Mouse (Mus musculus) kidney, embryonic 16.5 days (tissue): ENCODE measurements around the gene Kcnc1. TPM values are rescaled to one million over a fixed set of nuclear protein-coding genes. Genes with fewer than 3 reads are reported as not detected.

Experiments
- ATAC-seq: fragments of 200-750 bp; cut with Nextera tagmentation; 2 replicates; pipeline ENCODE4 v1.8.0; 2017; ENCODE audit warnings: moderate TSS enrichment; ENCODE audit not compliant: low FRiP score, low TSS enrichment
- H3K27ac ChIP-seq: fragments of 300-500 bp; sonication (generic); 2 replicates; pipeline ENCODE4 v1.5.1; 2014; ENCODE audit warnings: low read length
- H3K27me3 ChIP-seq: fragments of 300-500 bp; sonication (generic); 2 replicates; pipeline ENCODE4 v1.6.1; 2014; ENCODE audit warnings: low read length, control low read depth, mixed read lengths; ENCODE audit not compliant: insufficient read depth
- H3K36me3 ChIP-seq: fragments of 300-500 bp; sonication (generic); 2 replicates; pipeline ENCODE4 v1.6.1; 2014; ENCODE audit warnings: low read length, control low read depth, mixed read lengths; ENCODE audit not compliant: insufficient read depth
- H3K4me1 ChIP-seq: fragments of 300-500 bp; sonication (generic); 2 replicates; pipeline ENCODE4 v1.6.1; 2014; ENCODE audit warnings: low read length, control low read depth, mixed read lengths; ENCODE audit not compliant: insufficient read depth
- H3K4me2 ChIP-seq: fragments of 300-500 bp; sonication (generic); replicated peaks from 2 replicates; pipeline ENCODE4 v1.6.1; 2014; ENCODE audit warnings: low read depth, low read length
- H3K4me3 ChIP-seq: fragments of 300-500 bp; sonication (generic); 2 replicates; pipeline ENCODE4 v1.5.1; 2014; ENCODE audit warnings: mild to moderate bottlenecking, low read length
- H3K9ac ChIP-seq: fragments of 300-500 bp; sonication (generic); replicated peaks from 2 replicates; pipeline ENCODE4 v1.6.1; 2014; ENCODE audit warnings: low read length
- H3K9me3 ChIP-seq: fragments of 300-500 bp; sonication (generic); 2 replicates; pipeline ENCODE4 v1.6.1; 2016; ENCODE audit warnings: low read length, control low read depth
- WGBS: fragments of 180-500 bp; shearing (Covaris S2); extraction: QIAGEN DNeasy Blood & Tissue Kit; methylation state at CpG from one replicate; pipeline ENCODE4 v1.1.7; 2014; 5-methylcytosine and 5-hydroxymethylcytosine counted together
- polyA plus RNA-seq: library from polyadenylated mRNA; unstranded; fragments of >200 nt; fragmentation: Nextera tagmentation; extraction: Ambion mirVana; gene quantifications from 2 replicates; pipeline ENCODE4 v1.2.1, GENCODE M21; 2015

The Kcnc1 gene
- polyA plus RNA-seq, 1 experiment from 2014 or later, result not detected

DNA sequence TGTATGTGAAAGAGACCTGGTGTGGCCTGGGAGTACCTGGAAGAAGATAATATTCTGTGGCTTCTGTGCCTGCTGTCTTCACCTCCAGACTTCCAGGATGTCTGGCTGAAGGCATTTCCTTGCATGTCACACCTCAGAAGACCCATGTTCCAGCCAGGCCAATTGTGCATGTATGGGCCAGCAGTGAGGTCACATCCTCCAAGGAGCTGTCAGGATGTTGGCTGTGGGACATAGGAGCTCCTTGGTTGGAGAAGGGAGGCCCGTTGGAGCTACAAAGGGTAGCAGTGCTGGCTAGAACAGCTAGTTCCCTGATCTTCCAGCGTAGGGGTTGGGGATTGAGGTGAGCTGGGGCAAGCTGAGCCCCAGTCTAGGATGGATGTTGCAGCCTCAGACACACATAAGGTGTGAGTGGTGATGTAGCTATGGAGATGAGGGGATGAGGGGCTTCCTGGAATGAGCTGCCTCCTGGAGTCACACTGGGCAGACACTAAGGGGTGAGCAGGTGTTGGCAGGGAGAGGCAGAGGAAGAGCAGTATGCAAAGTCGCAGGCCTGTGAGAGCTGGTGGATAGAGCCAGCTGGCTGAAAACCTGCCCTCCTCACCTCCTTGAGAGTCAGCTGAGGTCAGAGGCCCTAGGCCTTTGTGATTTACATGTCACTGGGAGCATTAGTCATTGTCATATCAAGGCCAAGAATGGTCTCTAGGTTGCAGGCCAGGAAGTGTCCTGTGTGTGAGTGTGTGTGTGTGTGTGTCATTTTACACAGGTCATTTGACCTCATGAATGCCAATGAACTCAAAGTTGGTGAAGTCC lies 5.3 kb downstream of the Kcnc1 start:
- Histone ChIP-seq H3K27me3 (peaks cover 36% of the 10 kb centered on the region), H3K4me3 (no peak overlapping the region), H3K9ac (no peak overlapping the region), H3K4me1 (peaks cover 8% of the 10 kb centered on the region; the same call in 1 of the 2 replicates), H3K36me3 (no peaks in the 10 kb centered on the region), H3K27ac (no peak overlapping the region), H3K4me2 (no peak overlapping the region), H3K9me3 (no peaks in the 10 kb centered on the region)
- ATAC-seq, result no peak
- WGBS, result 64% methylated on average over 3 of the region's 3 CpGs

DNA sequence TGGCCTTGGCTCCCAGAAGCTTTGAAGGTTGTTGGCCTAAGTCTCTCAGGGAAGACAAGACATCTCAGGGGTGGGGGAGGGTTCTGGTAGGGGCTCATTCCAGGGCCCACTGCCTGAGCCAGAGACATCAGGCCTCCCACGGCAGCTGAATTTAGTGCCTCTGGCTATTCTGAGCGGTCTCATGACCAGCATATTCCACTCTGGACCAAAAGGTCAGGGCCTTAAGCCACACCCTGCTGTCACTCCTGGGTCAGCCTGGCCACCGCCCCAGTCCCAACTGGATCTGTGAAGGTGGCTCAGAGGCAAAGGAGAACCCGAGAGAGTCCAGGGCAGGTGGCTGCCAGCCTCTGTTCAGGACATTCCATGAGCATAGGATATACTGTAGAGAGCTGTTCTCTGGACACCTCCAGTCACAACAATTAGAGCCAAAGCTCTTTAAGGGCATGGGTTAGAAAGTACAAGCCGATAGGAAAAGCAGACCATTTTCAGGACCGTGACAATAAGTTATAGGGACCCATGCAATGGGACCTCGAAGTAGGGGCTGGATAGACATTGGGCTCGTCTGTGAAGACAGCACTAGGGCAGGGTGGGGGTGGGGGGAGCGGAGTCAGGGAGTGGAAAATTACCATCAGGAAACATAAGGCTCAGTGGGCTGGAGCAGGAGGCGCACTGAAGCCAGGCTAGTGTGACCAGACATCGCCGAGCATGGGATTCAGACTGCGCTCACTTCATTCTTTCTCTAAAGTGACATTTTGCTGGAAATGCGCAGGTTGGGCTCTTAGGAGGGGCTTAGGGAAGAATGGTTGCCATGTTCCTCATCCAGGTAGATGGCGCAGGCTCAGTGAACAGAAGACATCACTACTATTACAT lies 7.6 kb downstream of the Kcnc1 start:
- ATAC-seq, result no peak
- peaks cover 13% of the 10 kb centered on the region for H3K27me3 ChIP-seq

DNA sequence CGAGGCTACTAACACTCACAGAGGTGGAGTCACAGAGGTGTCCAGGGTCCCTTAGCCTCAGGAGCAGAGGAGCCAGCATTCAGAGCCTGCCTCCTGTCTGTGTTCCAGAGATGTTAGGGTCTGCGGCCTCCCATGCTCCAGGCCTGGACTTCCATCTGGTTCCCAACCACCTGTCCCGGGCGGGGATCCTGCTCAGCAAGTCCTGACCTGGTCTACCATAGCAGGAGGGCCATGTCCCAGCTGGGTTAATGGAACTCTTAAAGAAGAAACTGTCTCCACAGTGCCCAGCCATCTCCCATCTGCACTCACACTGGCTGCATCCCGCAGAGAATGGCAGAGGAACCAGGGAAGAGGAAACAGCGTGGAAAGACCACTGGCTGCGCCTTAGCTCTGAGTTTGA lies 8.5 kb downstream of the Kcnc1 start:
- Histone ChIP-seq H3K4me2 (no peak overlapping the region), H3K27ac (no peak overlapping the region), H3K4me1 (0 out of 2 replicates have a peak, but pooled peaks cover 6% of the 10 kb centered on the region), H3K27me3 (peaks cover 4% of the 10 kb centered on the region), H3K9ac (no peak overlapping the region), H3K4me3 (no peak overlapping the region), H3K9me3 (no peaks in the 10 kb centered on the region), H3K36me3 (no peaks in the 10 kb centered on the region)
- WGBS, result 81% methylated on average over 7 of the region's 7 CpGs
- no peak for ATAC-seq

More for the DNA sequence above, 7.6 kb downstream of the Kcnc1 start:
- H3K9ac ChIP-seq, result no peak overlapping the region
- H3K27ac ChIP-seq, result no peak overlapping the region
- no peaks in the 10 kb centered on the region for H3K4me1 ChIP-seq
- 67% methylated on average over 15 of the region's 15 CpGs for WGBS
- no peaks in the 10 kb centered on the region for H3K9me3 ChIP-seq
- H3K4me2 ChIP-seq, result no peak overlapping the region
- no peak overlapping the region for H3K4me3 ChIP-seq
- no peaks in the 10 kb centered on the region for H3K36me3 ChIP-seq

DNA sequence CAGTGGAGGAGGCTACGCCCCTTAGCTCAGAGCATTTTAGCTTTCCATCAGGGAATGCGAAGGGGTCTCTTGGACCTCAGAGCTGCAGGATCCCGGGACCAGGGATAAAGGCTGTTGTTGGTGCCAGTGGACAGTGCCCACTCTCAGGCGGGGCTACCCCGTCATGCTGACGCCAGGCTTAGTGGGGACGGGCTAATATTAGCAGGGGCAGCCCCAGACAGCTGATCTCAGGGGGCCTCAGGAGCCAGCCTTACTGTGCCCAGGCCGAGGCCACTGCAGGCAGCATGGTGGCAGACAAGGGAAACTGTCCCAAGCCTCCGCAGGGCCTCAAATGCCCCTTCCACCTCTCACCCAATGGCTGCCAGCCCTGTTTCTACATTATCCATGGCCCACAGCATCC lies 12.3 kb downstream of the Kcnc1 start:
- Histone ChIP-seq H3K9me3 (no peaks in the 10 kb centered on the region), H3K36me3 (no peaks in the 10 kb centered on the region), H3K4me3 (no peak overlapping the region), H3K9ac (no peak overlapping the region), H3K27me3 (no peaks in the 10 kb centered on the region), H3K4me2 (no peak overlapping the region), H3K4me1 (0 out of 2 replicates have a peak, but pooled peaks cover 6% of the 10 kb centered on the region), H3K27ac (no peak overlapping the region)
- WGBS, result 86% methylated on average over 9 of the region's 9 CpGs
- no peak for ATAC-seq

DNA sequence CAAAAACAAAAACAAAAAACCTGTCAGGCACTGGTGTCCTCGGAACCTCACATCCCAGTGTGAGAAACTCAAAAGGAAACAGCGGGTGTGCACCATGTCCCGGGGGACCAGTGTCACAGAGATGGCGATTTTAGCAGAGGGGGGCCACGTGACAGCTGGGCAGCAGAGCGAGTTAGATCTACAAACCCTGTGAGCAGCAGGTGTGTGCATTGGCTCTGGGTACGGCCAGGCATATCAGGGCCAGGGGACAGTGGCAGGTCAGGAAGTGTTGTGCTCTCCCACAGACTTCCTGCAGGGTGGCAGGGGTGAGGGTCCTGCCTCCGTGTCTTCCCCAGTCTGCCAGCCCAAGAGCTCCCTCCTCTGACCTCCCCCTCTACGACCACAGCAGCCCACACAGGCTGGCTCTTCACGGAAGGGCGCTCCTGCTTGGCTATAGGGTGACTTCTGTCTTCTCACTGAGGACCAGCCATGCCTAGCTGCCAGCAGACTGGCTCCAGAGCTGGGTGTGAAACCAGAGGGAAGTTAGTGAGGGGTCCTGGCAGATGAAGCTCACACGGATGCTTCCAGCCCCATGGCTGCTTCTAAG lies 13.0 kb downstream of the Kcnc1 start:
- Histone ChIP-seq H3K27ac (no peak overlapping the region), H3K4me1 (0 out of 2 replicates have a peak, but pooled peaks cover 6% of the 10 kb centered on the region), H3K27me3 (no peaks in the 10 kb centered on the region), H3K4me2 (no peak overlapping the region), H3K36me3 (no peaks in the 10 kb centered on the region), H3K9ac (no peak overlapping the region), H3K4me3 (no peak overlapping the region), H3K9me3 (no peaks in the 10 kb centered on the region)
- 16% methylated on average over 12 of the region's 12 CpGs for WGBS
- peak; percentile 58 for ATAC-seq

- no peak overlapping the region for H3K4me2 ChIP-seq
- H3K4me1 ChIP-seq, result 0 out of 2 replicates have a peak, but pooled peaks cover 6% of the 10 kb centered on the region
- H3K36me3 ChIP-seq, result no peaks in the 10 kb centered on the region
- H3K4me3 ChIP-seq, result no peak overlapping the region
- H3K27ac ChIP-seq, result no peak overlapping the region
- H3K27me3 ChIP-seq, result no peaks in the 10 kb centered on the region
- H3K9ac ChIP-seq, result no peak overlapping the region
- WGBS, result 53% methylated on average over 6 of the region's 6 CpGs
- no peaks in the 10 kb centered on the region for H3K9me3 ChIP-seq
- no peak for ATAC-seq
These were observed 14.4 kb downstream of the Kcnc1 start for GRCm38 (mm10) chr7:46410727-46411126.

DNA sequence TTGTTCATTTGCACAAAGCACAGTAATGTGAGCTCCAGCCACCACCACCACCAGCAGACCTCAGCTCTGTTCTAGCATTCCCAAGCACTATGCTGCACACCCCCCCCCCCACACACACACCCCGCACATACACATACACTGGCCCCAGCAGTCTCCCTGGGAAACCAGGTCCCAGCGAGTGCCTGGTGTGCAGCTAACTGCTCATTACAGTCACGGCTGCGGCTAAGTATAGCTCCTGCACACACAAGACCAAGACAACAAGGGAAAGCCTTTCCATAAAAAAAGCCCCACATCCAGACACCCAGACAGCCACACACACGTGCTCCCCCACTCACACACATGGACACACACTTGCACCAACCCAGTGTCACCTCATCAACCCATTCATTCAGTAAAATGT lies 16.5 kb downstream of the Kcnc1 start:
- H3K4me2 ChIP-seq, result no peak overlapping the region
- 0 out of 2 replicates have a peak, but pooled peaks cover 6% of the 10 kb centered on the region for H3K4me1 ChIP-seq
- H3K27me3 ChIP-seq, result no peaks in the 10 kb centered on the region
- WGBS, result 73% methylated on average over 5 of the region's 5 CpGs
- ATAC-seq, result no peak
- no peaks in the 10 kb centered on the region for H3K36me3 ChIP-seq
- no peak overlapping the region for H3K27ac ChIP-seq
- H3K9ac ChIP-seq, result no peak overlapping the region
- no peak overlapping the region for H3K4me3 ChIP-seq
- no peaks in the 10 kb centered on the region for H3K9me3 ChIP-seq

DNA sequence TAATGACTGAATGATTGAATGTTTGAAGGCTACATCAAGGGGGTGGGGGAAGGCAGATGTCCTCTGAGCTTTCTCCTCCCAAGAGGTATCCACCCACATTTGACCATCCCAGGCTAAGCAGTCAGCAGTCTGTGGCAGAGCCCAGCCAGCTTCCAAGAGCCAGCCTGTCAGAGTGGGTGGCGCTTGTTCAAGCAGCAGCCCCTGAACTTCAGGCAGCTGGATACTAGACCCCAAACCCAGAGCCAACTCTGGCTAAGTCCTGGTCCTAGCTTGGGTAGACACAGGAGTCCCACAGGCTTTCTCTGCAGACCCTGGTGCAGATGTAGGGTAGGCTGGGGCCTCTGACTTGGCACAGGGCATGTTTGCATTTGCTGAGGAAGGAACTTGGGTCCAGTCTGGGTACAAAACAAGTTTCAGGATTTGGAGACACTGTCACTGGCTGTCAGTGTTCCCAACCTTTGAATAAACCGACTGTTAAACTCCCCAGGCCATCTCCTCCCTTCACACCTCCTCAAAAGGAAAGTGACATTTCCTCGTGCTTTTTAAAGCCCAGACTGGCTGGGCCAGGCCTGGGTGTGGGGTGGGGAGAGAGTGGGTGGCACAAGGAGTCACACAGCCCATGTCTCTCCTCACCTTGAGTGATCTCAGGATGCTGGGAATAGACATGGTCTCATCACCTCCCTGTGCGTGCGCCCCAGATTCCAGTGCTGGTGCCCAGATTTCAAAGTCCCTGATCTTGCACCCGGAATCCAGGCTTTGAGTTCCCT lies 17.8 kb downstream of the Kcnc1 start:
- H3K4me2 ChIP-seq, result no peak overlapping the region
- H3K4me3 ChIP-seq, result no peak overlapping the region
- no peaks in the 10 kb centered on the region for H3K9me3 ChIP-seq
- H3K36me3 ChIP-seq, result no peaks in the 10 kb centered on the region
- no peak for ATAC-seq
- no peaks in the 10 kb centered on the region for H3K27me3 ChIP-seq
- 0 out of 2 replicates have a peak, but pooled peaks cover 5% of the 10 kb centered on the region for H3K4me1 ChIP-seq
- no peak overlapping the region for H3K9ac ChIP-seq
- H3K27ac ChIP-seq, result no peak overlapping the region
- 58% methylated on average over 6 of the region's 6 CpGs for WGBS

DNA sequence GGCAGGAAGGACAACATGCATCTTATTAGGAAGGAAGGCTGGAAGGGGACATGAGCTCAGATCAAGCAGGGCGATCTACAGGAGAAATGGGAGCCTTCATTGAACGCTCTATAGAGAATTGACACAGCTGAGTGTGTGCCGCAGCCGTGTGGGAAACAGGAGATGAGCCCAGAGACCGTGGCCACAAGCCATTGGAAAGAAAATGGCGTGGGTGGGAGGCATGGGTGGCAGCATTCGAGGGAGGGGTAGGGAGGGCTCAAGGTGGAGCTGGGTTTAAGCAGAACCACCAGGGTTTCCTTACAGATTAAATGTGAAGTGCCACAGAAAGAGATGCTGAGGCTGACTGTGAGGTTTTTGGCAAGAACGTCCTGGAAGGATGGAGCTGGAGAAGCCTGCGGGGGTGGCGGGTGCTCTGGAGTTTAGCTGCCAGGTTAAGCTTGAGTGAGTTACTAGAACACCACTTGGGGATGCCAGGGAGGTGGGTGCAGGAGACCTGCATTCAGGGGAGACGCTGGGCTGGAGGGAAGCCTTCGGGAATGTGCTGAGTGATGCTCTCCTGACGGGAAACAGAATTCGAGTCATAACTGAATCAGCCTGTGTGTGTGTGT lies 19.6 kb downstream of the Kcnc1 start:
- 64% methylated on average over 14 of the region's 14 CpGs for WGBS
- Histone ChIP-seq H3K36me3 (no peaks in the 10 kb centered on the region), H3K27me3 (no peaks in the 10 kb centered on the region), H3K9ac (no peak overlapping the region), H3K9me3 (no peaks in the 10 kb centered on the region), H3K27ac (no peak overlapping the region), H3K4me3 (no peak overlapping the region), H3K4me2 (no peak overlapping the region), H3K4me1 (no peaks in the 10 kb centered on the region)
- ATAC-seq, result no peak
